Mouse (Mus musculus) hindbrain, embryonic 14.5 days (tissue): ENCODE data around the gene Hps6. TPM values are rescaled to one million over a fixed set of nuclear protein-coding genes. Genes with fewer than 3 reads are reported as not detected.

Source experiments
- ATAC-seq: fragments of 200-750 bp; cut with Nextera tagmentation; 2 replicates; pipeline ENCODE4 v1.8.0; 2017; ENCODE audit warnings: moderate number of reproducible peaks, mild to moderate bottlenecking, moderate TSS enrichment, moderate library complexity; ENCODE audit not compliant: low FRiP score
- DNase-seq: peaks from one replicate; pipeline ENCODE4 v3.0.0-alpha.2; 2015; ENCODE audit warnings: low spot score
- H3K27ac ChIP-seq: fragments of 300-500 bp; sonication (generic); 2 replicates; pipeline ENCODE4 v1.5.1; 2014; ENCODE audit warnings: mild to moderate bottlenecking, moderate library complexity
- H3K27me3 ChIP-seq: fragments of 300-500 bp; sonication (generic); 2 replicates; pipeline ENCODE4 v1.6.1; 2014; ENCODE audit warnings: mild to moderate bottlenecking, low read length, mixed read lengths; ENCODE audit not compliant: control insufficient read depth, insufficient read depth
- H3K36me3 ChIP-seq: fragments of 300-500 bp; sonication (generic); replicated peaks from 2 replicates; pipeline ENCODE4 v1.6.1; 2014; ENCODE audit not compliant: control insufficient read depth, insufficient read depth
- H3K4me1 ChIP-seq: fragments of 300-500 bp; sonication (generic); replicated peaks from 2 replicates; pipeline ENCODE4 v1.6.1; 2014; ENCODE audit warnings: antibody characterized with exemption, low read length, mixed read lengths; ENCODE audit not compliant: control insufficient read depth, insufficient read depth
- H3K4me2 ChIP-seq: fragments of 300-500 bp; sonication (generic); replicated peaks from 2 replicates; pipeline ENCODE4 v1.6.1; 2014; ENCODE audit warnings: mild to moderate bottlenecking, moderate library complexity
- H3K4me3 ChIP-seq: fragments of 300-500 bp; sonication (generic); replicated peaks from 2 replicates; pipeline ENCODE4 v1.5.1; 2014; ENCODE audit warnings: mild to moderate bottlenecking, low read length
- H3K9ac ChIP-seq: fragments of 300-500 bp; sonication (generic); 2 replicates; pipeline ENCODE4 v1.6.1; 2014
- H3K9me3 ChIP-seq: fragments of 300-500 bp; sonication (generic); 2 replicates; pipeline ENCODE4 v1.6.1; 2016; ENCODE audit warnings: low read length; ENCODE audit not compliant: control insufficient read depth
- WGBS: fragments of 180-500 bp; shearing (Covaris S2); extraction: QIAGEN DNeasy Blood & Tissue Kit; methylation state at CpG from one replicate; pipeline ENCODE4 v1.1.7; 2014; 5-methylcytosine and 5-hydroxymethylcytosine counted together
- polyA plus RNA-seq: library from polyadenylated mRNA; unstranded; fragments of >200 nt; fragmentation: Nextera tagmentation; extraction: Ambion mirVana; gene quantifications from 2 replicates; pipeline ENCODE4 v1.2.1, GENCODE M21; 2014

The Hps6 gene
- polyA plus RNA-seq, 1 experiment from 2014 or later, result 2.9 TPM

GRCm38 (mm10) chr19:46042476-46043011, 39.2 kb downstream of the Hps6 start:
- Histone ChIP-seq H3K4me3 (peak overlapping the region; percentile 96), H3K27ac (peak overlapping the region; percentile 93), H3K4me2 (peak overlapping the region; percentile 73), H3K27me3 (no peaks in the 10 kb centered on the region), H3K36me3 (no peaks in the 10 kb centered on the region), H3K4me1 (peaks cover 71% of the 10 kb centered on the region), H3K9ac (peak overlapping the region; percentile 94), H3K9me3 (no peaks in the 10 kb centered on the region)
- ATAC-seq (peak; percentile 18; the same call in 1 of the 2 replicates), DNase-seq (no peak)
- 4% methylated on average over 6 of the region's 6 CpGs for WGBS

DNA sequence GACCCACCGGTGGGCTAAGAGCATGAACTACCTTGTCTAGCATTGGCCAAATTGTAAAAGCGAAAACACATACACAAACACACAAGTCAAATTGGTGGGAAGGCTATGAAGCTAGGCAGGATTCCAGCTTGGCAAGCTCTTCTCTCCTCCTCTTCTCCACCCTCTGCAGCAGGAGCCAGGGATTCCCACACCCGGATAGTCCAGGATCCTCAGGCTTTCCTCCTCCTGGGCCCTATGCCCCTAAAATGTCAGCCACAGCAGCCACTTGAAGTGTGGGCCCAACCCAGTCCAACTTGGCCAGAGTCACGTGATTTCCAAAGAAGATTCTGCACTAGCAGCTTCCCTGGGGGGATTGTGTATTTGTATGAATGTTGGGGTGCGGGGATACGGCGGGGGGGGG, 40.1 kb downstream of the Hps6 start:
- peak overlapping the region; percentile 73 for H3K4me2 ChIP-seq
- H3K4me3 ChIP-seq, result peak overlapping the region; percentile 96
- no peaks in the 10 kb centered on the region for H3K9me3 ChIP-seq
- no peak for ATAC-seq
- DNase-seq, result no peak
- peak overlapping the region; percentile 93 for H3K27ac ChIP-seq
- H3K36me3 ChIP-seq, result no peaks in the 10 kb centered on the region
- peaks cover 63% of the 10 kb centered on the region for H3K4me1 ChIP-seq
- 57% methylated on average over 7 of the region's 7 CpGs for WGBS
- H3K27me3 ChIP-seq, result no peaks in the 10 kb centered on the region
- peak overlapping the region; percentile 94; the same call in 1 of the 2 replicates for H3K9ac ChIP-seq

GRCm38 (mm10) chr19:46044271-46044992, 41.1 kb downstream of the Hps6 start, which contains the start of gene Pprc1:
TSS of gene Pprc1 (plus strand) at chr19:46044886.
- Histone ChIP-seq H3K27me3 (no peaks in the 10 kb centered on the region), H3K27ac (peak within 1 kb of the TSS; percentile 93), H3K9me3 (no peaks in the 10 kb centered on the region), H3K36me3 (no peaks in the 10 kb centered on the region), H3K4me2 (peak within 1 kb of the TSS; percentile 73), H3K4me1 (peaks cover 61% of the 10 kb centered on the region), H3K4me3 (peak within 1 kb of the TSS; percentile 96), H3K9ac (peak within 1 kb of the TSS; percentile 97)
- peak; percentile 53 for DNase-seq
- 0% methylated on average over 23 of the region's 34 CpGs for WGBS
- ATAC-seq, result no peak; the same call in 1 of the 2 replicates

DNA sequence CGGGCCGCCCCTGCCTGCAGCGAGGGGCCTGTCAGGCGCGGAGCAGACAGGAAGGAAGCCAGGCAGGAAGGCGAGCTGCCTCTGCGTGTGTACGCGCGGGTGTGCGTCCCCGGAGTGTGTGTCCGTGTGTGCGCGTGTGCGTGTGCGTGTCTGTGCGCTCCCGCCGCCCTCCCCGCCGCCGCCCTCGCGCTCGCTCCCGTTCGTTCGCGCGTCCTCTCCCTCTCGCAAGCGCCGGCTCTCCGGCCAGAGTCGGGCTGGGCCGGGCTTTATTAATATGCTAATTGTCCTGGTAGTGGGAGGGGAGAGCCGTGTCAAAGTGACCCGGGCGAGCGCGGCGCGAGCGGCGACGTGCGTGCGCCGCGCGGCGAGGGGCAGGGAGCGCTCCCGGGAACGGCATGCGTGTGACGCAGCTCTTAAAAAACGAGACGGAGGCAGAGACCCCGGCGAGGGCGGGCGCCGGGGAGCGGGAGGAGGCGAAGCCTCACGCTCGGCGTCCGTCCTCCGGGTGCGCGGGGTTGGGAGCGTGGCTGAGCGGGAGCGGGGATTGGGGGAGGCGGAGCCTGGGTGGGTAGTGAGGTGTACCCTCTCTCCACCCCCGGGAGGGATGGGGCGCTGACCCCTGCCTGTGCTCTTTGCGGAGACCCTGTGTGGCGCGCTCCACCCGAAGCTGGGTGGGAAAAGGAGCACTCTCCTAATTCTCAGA, 41.8 kb downstream of the Hps6 start, which contains the start of gene Ldb1:
Gene Ldb1 (minus strand): TSS at position 222 of the 703 bp plus-strand sequence.
- Histone ChIP-seq H3K9ac (peak within 1 kb of the TSS; percentile 97), H3K4me2 (peak within 1 kb of the TSS; percentile 73), H3K4me3 (peak within 1 kb of the TSS; percentile 96), H3K9me3 (no peaks in the 10 kb centered on the region), H3K36me3 (no peaks in the 10 kb centered on the region), H3K27me3 (no peaks in the 10 kb centered on the region), H3K4me1 (peaks cover 56% of the 10 kb centered on the region), H3K27ac (peak within 1 kb of the TSS; percentile 93)
- ATAC-seq (peak; percentile 74), DNase-seq (peak; percentile 84)
- WGBS, result under 1% methylated on average over 80 of the region's 84 CpGs

DNA sequence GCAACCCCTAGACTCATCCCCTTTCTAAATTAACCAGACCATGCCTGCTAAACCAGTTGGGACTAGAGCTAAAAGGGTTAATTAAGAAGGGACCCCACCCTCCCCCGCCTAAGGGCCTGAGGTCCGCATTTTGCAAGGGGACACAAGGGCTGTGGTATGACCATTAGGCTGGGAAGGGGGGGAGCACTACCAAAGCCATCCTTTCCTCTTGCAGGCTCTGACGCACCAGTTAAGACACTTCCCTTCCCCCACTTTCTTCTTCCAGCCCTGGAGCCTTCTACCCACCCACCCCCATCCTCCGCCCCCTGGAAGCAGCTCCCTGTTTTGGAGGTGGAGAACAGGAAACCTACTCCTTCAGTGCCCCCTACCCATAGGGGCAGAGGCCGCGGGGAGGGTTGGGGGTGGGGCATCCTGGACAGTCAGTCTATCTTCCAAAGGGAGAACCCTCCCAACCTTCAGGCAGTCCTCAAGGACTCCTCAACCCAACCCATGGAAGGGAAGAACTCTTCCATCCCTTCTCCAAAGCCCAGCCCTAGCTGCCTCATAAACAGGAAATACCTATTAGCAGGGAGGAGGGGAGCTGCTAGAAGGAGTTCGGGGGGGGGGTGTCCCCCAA, 42.5 kb downstream of the Hps6 start:
- no peaks in the 10 kb centered on the region for H3K27me3 ChIP-seq
- peak overlapping the region; percentile 96 for H3K4me3 ChIP-seq
- peak; percentile 66 for DNase-seq
- H3K9me3 ChIP-seq, result no peaks in the 10 kb centered on the region
- ATAC-seq, result peak; percentile 45; the same call in 1 of the 2 replicates
- peak overlapping the region; percentile 93 for H3K27ac ChIP-seq
- H3K4me2 ChIP-seq, result peak overlapping the region; percentile 73
- peaks cover 49% of the 10 kb centered on the region for H3K4me1 ChIP-seq
- H3K9ac ChIP-seq, result peak overlapping the region; percentile 97
- WGBS, result 0% methylated on average over 7 of the region's 7 CpGs
- H3K36me3 ChIP-seq, result no peaks in the 10 kb centered on the region

GRCm38 (mm10) chr19:46046621-46047025, 43.3 kb downstream of the Hps6 start:
- Histone ChIP-seq H3K9me3 (no peaks in the 10 kb centered on the region), H3K9ac (no peak overlapping the region), H3K4me2 (peak overlapping the region; percentile 73), H3K27me3 (no peaks in the 10 kb centered on the region), H3K4me3 (no peak overlapping the region), H3K27ac (peak overlapping the region; percentile 93), H3K36me3 (no peaks in the 10 kb centered on the region), H3K4me1 (peaks cover 41% of the 10 kb centered on the region)
- no peak for ATAC-seq
- no peak for DNase-seq
- 9% methylated on average over 10 of the region's 10 CpGs for WGBS

DNA sequence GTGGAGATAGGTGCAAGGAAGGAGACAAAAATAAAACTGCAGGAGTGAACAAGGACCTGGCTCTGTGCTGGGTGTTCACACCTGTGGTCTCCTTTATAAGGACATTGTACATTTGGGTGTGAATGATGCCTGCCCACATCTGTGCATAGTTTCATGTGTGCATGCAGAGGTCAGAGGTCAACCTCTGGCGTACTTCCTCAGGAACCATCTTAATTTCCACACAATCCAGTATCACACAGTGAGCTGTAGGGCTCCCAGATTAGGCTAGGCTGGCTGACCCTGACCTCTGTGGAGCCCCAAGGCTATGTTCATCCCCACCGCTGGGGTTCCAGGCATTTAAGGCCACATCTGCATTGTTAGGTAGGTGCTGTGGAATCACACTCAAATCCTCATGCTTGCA, 44.1 kb downstream of the Hps6 start:
- Histone ChIP-seq H3K9me3 (no peaks in the 10 kb centered on the region), H3K4me3 (no peak overlapping the region), H3K36me3 (no peaks in the 10 kb centered on the region), H3K27ac (no peak overlapping the region; the same call in 1 of the 2 replicates), H3K27me3 (no peaks in the 10 kb centered on the region), H3K9ac (no peak overlapping the region), H3K4me1 (peaks cover 33% of the 10 kb centered on the region), H3K4me2 (no peak overlapping the region)
- ATAC-seq, result no peak
- WGBS, result 63% methylated on average over 2 of the region's 2 CpGs
- DNase-seq, result no peak

DNA sequence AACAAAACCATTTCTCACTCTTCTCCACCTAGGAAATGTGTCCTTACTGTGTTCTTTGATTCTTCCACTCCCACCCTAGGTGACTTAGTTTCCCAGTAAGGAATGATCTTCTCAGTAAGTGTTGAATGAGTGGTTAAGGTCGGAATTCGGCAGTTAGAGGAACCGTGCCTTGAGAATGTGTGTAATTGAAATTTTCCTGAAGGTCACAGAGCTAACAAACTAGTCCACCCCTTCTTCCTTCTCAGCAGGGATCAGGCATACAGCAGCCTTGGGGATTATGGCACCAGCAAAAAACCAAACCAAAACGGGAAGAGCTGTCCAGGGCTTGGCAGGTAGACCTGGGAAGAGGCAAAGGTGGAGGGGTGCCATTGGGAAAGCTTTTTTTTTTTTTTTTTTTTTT, 45.8 kb downstream of the Hps6 start:
- ATAC-seq (no peak), DNase-seq (no peak)
- Histone ChIP-seq H3K4me2 (no peak overlapping the region), H3K9ac (no peak overlapping the region), H3K36me3 (no peaks in the 10 kb centered on the region), H3K27me3 (no peaks in the 10 kb centered on the region), H3K9me3 (no peaks in the 10 kb centered on the region), H3K4me3 (no peak overlapping the region), H3K4me1 (peaks cover 16% of the 10 kb centered on the region), H3K27ac (no peak overlapping the region)
- 67% methylated on average over 4 of the region's 4 CpGs for WGBS

DNA sequence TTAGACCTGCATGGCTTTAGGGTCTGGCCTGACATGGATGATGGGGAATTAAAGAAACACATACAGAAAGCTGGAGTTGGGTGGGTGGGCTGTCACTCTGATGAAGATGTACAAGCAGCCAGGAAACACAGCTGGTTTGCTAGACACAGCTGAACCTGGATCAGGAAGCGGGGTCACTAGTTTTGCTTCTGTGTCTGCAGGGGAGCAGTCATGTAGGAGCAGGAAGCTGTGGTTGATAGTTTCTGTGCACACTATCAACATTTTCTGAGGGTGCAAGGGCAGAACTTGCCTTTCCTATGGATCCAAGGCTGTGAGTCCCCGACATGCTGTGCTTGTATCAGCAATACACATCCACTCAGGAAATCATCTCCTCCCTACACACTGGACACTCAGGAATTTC, 47.2 kb downstream of the Hps6 start:
- no peak overlapping the region for H3K4me2 ChIP-seq
- WGBS, result 86% methylated on average over 2 of the region's 2 CpGs
- H3K4me3 ChIP-seq, result no peak overlapping the region
- ATAC-seq (no peak), DNase-seq (no peak)
- no peak overlapping the region for H3K27ac ChIP-seq
- H3K4me1 ChIP-seq, result peaks cover 14% of the 10 kb centered on the region
- no peaks in the 10 kb centered on the region for H3K9me3 ChIP-seq
- H3K27me3 ChIP-seq, result no peaks in the 10 kb centered on the region
- no peaks in the 10 kb centered on the region for H3K36me3 ChIP-seq
- no peak overlapping the region for H3K9ac ChIP-seq
